Comparison of ENCODE assay signal across 29 mouse cellular contexts in genomic region chr7:138679575-138679974, GRCm38 (mm10).
DNase-seq lines count a peak whose midpoint lies in the region; ATAC-seq lines count a peak whose summit lies in the region.
"Had no signal": no experiment of that assay in that cellular context is flagged by ENCODE, and none has a peak within 500 bp of the region (broad histone marks: within the 10 kb centered on the region; RNA-seq: fewer than 3 reads in every experiment).

No protein-coding gene starts in this region.

- H3K4me1 ChIP-seq in kidney, embryonic 15.5 days: no peaks in the 10 kb centered on the region
- H3K4me1 ChIP-seq: embryonic facial prominence, embryonic 12.5 days; forebrain, embryonic 10.5 days; forebrain, embryonic 13.5 days; heart, embryonic 12.5 days; heart, embryonic 15.5 days; hindbrain, embryonic 10.5 days had no signal

- no peaks in the 10 kb centered on the region for H3K27me3 ChIP-seq in kidney, embryonic 15.5 days
- H3K27me3 ChIP-seq: embryonic facial prominence, embryonic 12.5 days; embryonic facial prominence, embryonic 15.5 days; forebrain, embryonic 13.5 days; heart, embryonic 12.5 days; heart, embryonic 15.5 days; hindbrain, embryonic 13.5 days; Patski had no signal

- H3K4me2 ChIP-seq in kidney, embryonic 15.5 days: no peak overlapping the region
- H3K4me2 ChIP-seq: embryonic facial prominence, embryonic 12.5 days; embryonic facial prominence, embryonic 15.5 days; forebrain, embryonic 13.5 days; heart, embryonic 12.5 days; heart, embryonic 15.5 days; hindbrain, embryonic 13.5 days had no signal

- H3K36me3 ChIP-seq in kidney, embryonic 15.5 days: no peaks in the 10 kb centered on the region
- H3K36me3 ChIP-seq: embryonic facial prominence, embryonic 12.5 days; embryonic facial prominence, embryonic 15.5 days; forebrain, embryonic 10.5 days; heart, embryonic 12.5 days; heart, embryonic 15.5 days; hindbrain, embryonic 10.5 days; hindbrain, embryonic 13.5 days had no signal

- no peak overlapping the region for H3K4me3 ChIP-seq in kidney, embryonic 15.5 days (replicated peaks)
- H3K4me3 ChIP-seq: embryonic facial prominence, embryonic 12.5 days; embryonic facial prominence, embryonic 15.5 days; erythroblast, embryonic 14.5 days; forebrain, embryonic 10.5 days; forebrain, embryonic 13.5 days; gastrocnemius, adult 2 months; heart, embryonic 12.5 days; heart, embryonic 15.5 days; hindbrain, embryonic 10.5 days; hindbrain, embryonic 13.5 days had no signal

- H3K27ac ChIP-seq in kidney, embryonic 15.5 days: no peak overlapping the region
- H3K27ac ChIP-seq: embryonic facial prominence, embryonic 12.5 days; embryonic facial prominence, embryonic 15.5 days; forebrain, embryonic 10.5 days; forebrain, embryonic 13.5 days; gastrocnemius, adult 2 months; heart, embryonic 15.5 days; hindbrain, embryonic 10.5 days; hindbrain, embryonic 13.5 days had no signal

- WGBS in kidney, embryonic 15.5 days: 83% methylated on average over 2 of the region's 2 CpGs

- no peak for ATAC-seq in kidney, embryonic 15.5 days (replicated peaks; ENCODE audit: low FRiP score)
- ATAC-seq in erythroblast, adult 5-6 weeks (replicated peaks; ENCODE audit: low FRiP score, poor library complexity, severe bottlenecking): no peak
- ATAC-seq: forebrain, embryonic 13.5 days; forebrain, postnatal 0 days; hindbrain, embryonic 16.5 days; Patski had no signal

- peak; percentile 28 for DNase-seq in kidney, adult 11 months
- DNase-seq in kidney, adult 8-10 months: peak; percentile 25 to 26
- DNase-seq in kidney, postnatal 14 days: peak; percentile 27
- peak; percentile 40 for DNase-seq in yolk sac, embryonic 10.5 days (ENCODE audit: low spot score)
- DNase-seq in heart, adult 11 months: no peak
- DNase-seq: adrenal gland, postnatal 10 days; adrenal gland, postnatal 36 days; cerebellum, adult 18-20 months; cerebellum, adult 9-11 months; cerebellum, postnatal 25 days; forebrain, postnatal 0 days; gastrocnemius, adult 2 months; gastrocnemius, postnatal 14 days; heart, adult 18-20 months; heart, postnatal 10 days; heart, postnatal 36 days had no signal

- no peaks in the 10 kb centered on the region for H3K9me3 ChIP-seq in kidney, embryonic 15.5 days (replicated peaks)
- H3K9me3 ChIP-seq: embryonic facial prominence, embryonic 12.5 days; embryonic facial prominence, embryonic 15.5 days; forebrain, embryonic 10.5 days; forebrain, embryonic 13.5 days; heart, embryonic 12.5 days; heart, embryonic 15.5 days; hindbrain, embryonic 10.5 days; hindbrain, embryonic 13.5 days had no signal

- no peak overlapping the region for H3K9ac ChIP-seq in kidney, embryonic 15.5 days
- H3K9ac ChIP-seq: embryonic facial prominence, embryonic 12.5 days; embryonic facial prominence, embryonic 15.5 days; forebrain, embryonic 13.5 days; forebrain, postnatal 0 days; heart, embryonic 12.5 days; heart, embryonic 15.5 days; hindbrain, embryonic 13.5 days had no signal
